Mouse (Mus musculus) lung, postnatal 14 days (tissue): ENCODE data around the gene Flt4.

ENCODE experiments used
- DNase-seq: peaks from one replicate; pipeline ENCODE4 v3.0.0; 2021

Flt4 gene

GRCm38 (mm10) chr11:49650113-49650993 lies 41.3 kb downstream of the Flt4 start:
- DNase-seq: peak; percentile 40

- no peak for DNase-seq
These were observed 42.1 kb downstream of the Flt4 start for GRCm38 (mm10) chr11:49650994-49651761.

- no peak for DNase-seq
These were observed 42.8 kb downstream of the Flt4 start for GRCm38 (mm10) chr11:49651762-49652322.

- DNase-seq: peak; percentile 92
These were observed 43.5 kb downstream of the Flt4 start for GRCm38 (mm10) chr11:49652401-49653078.

- no peak for DNase-seq
These were observed 44.0 kb downstream of the Flt4 start for GRCm38 (mm10) chr11:49653079-49653408.

GRCm38 (mm10) chr11:49654651-49655050 lies 45.6 kb downstream of the Flt4 start:
- no peak for DNase-seq

- DNase-seq: no peak
These were observed 46.4 kb downstream of the Flt4 start for GRCm38 (mm10) chr11:49655501-49655900.

GRCm38 (mm10) chr11:49658065-49658464 lies 49.0 kb downstream of the Flt4 start:
- peak; percentile 48 for DNase-seq

GRCm38 (mm10) chr11:49658791-49659469 lies 49.9 kb downstream of the Flt4 start:
- DNase-seq: peak; percentile 38

GRCm38 (mm10) chr11:49659470-49659799 lies 50.4 kb downstream of the Flt4 start:
- no peak for DNase-seq

GRCm38 (mm10) chr11:49662292-49662780 lies 53.3 kb downstream of the Flt4 start:
- no peak for DNase-seq

GRCm38 (mm10) chr11:49663310-49663709 lies 54.2 kb downstream of the Flt4 start, which contains the start of gene Scgb3a1:
Scgb3a1 (plus strand) TSS chr11:49663610.
- DNase-seq: no peak

GRCm38 (mm10) chr11:49664262-49665140 lies 55.4 kb downstream of the Flt4 start:
- no peak for DNase-seq

- DNase-seq: no peak
These were observed 56.4 kb downstream of the Flt4 start for GRCm38 (mm10) chr11:49665462-49665861.

- DNase-seq: no peak
These were observed 64.4 kb downstream of the Flt4 start for GRCm38 (mm10) chr11:49673433-49673832.

GRCm38 (mm10) chr11:49684237-49684973 lies 75.3 kb downstream of the Flt4 start:
- DNase-seq: no peak

- no peak for DNase-seq
These were observed 86.0 kb downstream of the Flt4 start for GRCm38 (mm10) chr11:49695013-49695412.

GRCm38 (mm10) chr11:49695695-49696094 lies 86.6 kb downstream of the Flt4 start:
- DNase-seq: no peak

- no peak for DNase-seq
These were observed 87.4 kb downstream of the Flt4 start for GRCm38 (mm10) chr11:49696472-49696871.

GRCm38 (mm10) chr11:49697779-49698178 lies 88.7 kb downstream of the Flt4 start:
- no peak for DNase-seq

GRCm38 (mm10) chr11:49699079-49699478 lies 90.0 kb downstream of the Flt4 start:
- no peak for DNase-seq
